Mouse (Mus musculus): ENCODE data around the gene Siglecg. TPM values are rescaled to one million over a fixed set of nuclear protein-coding genes. Genes with fewer than 3 reads are reported as not detected.

Gene Siglecg
- total RNA-seq, 2 experiments from 2014 or later: 0.38 TPM; not detected in 1

Small RNA genes within 50 kb of the gene (microRNA-seq; reads per million reads assigned to microRNA genes)
- gene Mir7051: 0.40 to 1.1 reads per million in 2 experiments

Other genes with a start within 250 kb of the Siglecg start
- 10 to 100 TPM; 24.1 to 24.4 TPM for gene Zfp715, start 94.9 kb upstream of the Siglecg start, total RNA-seq (2021)
- under 1 TPM; 0.66 to 0.73 TPM for gene Siglecf, start 56.9 kb upstream of the Siglecg start, total RNA-seq (2021)
- gene Lim2, start 19.5 kb downstream of the Siglecg start, total RNA-seq (2021): not detected
- not detected for gene Nkg7, start 28.9 kb downstream of the Siglecg start, total RNA-seq (2021)
- gene Cldnd2, start 32.6 kb downstream of the Siglecg start, total RNA-seq (2021): not detected
- 10 to 100 TPM; 58.8 to 77.2 TPM for gene Etfb, start 35.9 kb downstream of the Siglecg start, total RNA-seq (2021)
- 1 to 10 TPM in 1 of 2 experiments, not detected in 1; 1.6 TPM for gene Gm45233, start 35.9 kb downstream of the Siglecg start, total RNA-seq (2021)
- 1 to 10 TPM; 1.8 to 1.9 TPM for gene Vsig10l, start 54.9 kb downstream of the Siglecg start, total RNA-seq (2021)
- gene Iglon5, start 81.9 kb downstream of the Siglecg start, total RNA-seq (2021): 10 to 100 TPM; 24.0 to 29.3 TPM
- not detected for gene 4931406B18Rik, start 97.7 kb downstream of the Siglecg start, total RNA-seq (2021)
- 1 to 10 TPM; 3.2 to 5.7 TPM for gene Cd33, start 136.2 kb downstream of the Siglecg start, total RNA-seq (2021)
- gene Zfp658, start 154.1 kb downstream of the Siglecg start, total RNA-seq (2021): 1 to 10 TPM; 5.2 to 6.1 TPM
- 10 to 100 TPM; 21.6 to 25.3 TPM for gene Zfp719, start 171.4 kb downstream of the Siglecg start, total RNA-seq (2021)
- under 1 TPM in 1 of 2 experiments, not detected in 1; 0.20 TPM for gene Zfp819, start 199.0 kb downstream of the Siglecg start, total RNA-seq (2021)
- under 1 TPM in 1 of 2 experiments, not detected in 1; 0.12 TPM for gene Ceacam18, start 226.5 kb downstream of the Siglecg start, total RNA-seq (2021)

Data from layer of hippocampus, postnatal 25 days (tissue).